Mouse (Mus musculus): Measurements from ENCODE around the gene Dnmbp. TPM values are rescaled to one million over a fixed set of nuclear protein-coding genes. Genes with fewer than 3 reads are reported as not detected.

The Dnmbp gene
- polyA plus RNA-seq, 2 experiments from 2014 or later: 5.9 to 7.9 TPM

DNA sequence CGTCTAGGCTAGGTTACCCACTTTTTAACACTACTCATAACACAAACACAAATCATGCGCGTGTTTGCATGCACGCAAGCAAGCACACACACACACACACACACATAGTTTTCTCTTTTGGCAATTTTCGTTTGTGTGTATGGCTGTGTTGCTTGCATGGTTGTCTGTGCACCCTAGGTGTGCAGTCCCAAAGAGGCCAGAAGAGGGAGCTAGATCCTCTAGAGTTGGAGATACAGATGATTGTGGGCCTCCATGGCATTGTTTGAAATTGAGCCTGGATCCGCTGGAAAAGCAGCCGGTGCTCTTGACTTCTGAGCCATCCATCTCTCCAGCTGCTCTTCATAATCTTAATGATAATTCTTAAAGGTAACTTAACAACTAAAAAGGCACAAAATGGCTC is 33.5 kb downstream of the Dnmbp start:
- ATAC-seq: no peak

DNA sequence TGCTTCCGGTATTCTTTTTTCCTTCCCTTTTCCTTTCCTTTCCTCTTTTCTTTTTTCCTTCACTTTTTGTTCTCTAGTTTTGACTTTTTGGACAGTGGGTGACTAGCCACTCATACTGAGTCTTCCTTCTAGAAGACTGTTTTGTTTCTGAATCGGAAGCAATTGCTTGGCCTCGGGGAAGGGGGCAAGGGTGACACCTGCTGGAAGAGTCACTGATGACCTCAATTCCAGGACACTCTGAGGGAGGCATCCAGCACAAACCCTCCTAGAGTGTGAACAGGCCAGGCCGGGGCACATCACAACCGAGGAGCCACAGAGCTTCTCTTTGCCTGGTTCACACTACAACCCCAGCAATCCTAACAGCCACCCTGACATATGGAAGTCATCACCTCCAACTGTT is 34.0 kb downstream of the Dnmbp start:
- no peak for ATAC-seq

DNA sequence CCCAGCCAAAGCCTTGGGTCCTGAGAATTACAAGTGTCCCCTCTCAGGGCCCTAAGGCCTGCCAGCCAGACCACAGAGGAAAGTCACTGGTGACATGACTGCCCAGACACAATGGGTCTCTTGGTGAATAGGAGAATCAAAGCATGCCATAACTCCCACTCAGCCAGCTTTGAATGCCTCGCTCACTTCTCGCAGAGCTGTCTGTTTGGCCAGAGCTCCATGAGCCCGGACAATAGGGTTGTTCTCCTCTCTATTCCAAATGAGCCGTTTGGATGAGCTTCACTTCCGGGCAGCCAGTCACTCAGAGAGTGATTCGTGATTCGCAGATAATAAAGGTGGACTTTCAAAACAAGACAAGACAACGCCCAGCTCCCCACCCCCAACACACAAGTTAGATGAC is 34.9 kb downstream of the Dnmbp start:
- ATAC-seq: no peak

DNA sequence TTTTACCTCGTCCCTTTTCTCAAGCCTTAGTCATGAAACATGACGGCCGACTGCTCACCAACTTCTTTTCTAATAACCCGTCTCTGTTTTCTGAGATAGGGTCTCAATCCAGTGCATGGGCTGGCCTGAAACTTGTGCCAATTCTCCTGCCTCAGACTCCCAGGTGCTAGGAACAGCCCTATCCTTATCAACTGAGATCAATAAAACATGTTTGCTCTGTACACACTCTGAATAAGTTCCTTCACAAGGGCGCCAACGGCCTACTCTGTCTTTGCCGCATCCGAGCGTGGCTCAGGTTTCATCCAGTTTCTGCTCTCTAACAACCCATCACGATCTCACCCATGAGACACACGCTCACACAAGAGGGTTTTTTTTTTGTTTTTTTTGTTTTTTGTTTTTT is 35.7 kb downstream of the Dnmbp start:
- ATAC-seq: no peak

DNA sequence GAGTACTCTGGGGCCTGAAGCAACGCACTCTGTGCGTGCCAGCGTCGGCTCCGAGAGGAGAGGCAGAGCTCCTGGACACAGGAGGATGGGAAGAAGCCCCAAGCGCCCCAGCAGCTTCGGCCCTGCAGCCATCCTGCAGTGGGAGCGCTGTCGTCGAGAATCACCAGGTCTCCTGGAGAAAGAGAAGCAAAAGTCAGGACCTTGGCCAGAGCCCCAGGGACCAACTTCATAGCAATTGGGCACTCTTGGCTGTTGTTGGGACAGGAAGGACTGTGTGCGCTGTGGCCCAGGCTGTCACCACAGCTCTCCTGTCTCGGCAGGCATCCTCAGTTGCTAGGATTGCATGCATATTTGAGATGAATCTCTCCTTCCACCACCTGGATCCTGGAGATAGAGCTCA is 37.1 kb downstream of the Dnmbp start:
- ATAC-seq: no peak

DNA sequence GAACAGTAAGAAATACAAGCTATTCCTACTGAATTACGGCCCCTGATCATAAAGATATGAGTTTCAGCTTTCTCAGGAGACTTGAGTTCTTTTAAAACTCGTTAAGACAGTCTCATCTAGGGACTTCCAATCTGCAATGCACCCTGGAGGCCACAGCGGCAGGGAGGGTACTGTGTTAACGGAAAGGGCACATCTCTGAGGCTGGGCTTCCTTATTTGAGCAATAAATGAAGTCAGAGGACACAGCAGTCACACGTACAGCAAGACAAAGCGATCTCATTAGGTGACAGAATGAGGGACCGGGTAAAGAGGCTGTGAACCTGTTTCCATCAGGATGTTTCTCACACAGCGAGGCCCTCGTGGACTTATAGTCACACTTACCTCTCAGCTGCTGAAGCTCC is 39.3 kb downstream of the Dnmbp start:
- no peak for ATAC-seq

DNA sequence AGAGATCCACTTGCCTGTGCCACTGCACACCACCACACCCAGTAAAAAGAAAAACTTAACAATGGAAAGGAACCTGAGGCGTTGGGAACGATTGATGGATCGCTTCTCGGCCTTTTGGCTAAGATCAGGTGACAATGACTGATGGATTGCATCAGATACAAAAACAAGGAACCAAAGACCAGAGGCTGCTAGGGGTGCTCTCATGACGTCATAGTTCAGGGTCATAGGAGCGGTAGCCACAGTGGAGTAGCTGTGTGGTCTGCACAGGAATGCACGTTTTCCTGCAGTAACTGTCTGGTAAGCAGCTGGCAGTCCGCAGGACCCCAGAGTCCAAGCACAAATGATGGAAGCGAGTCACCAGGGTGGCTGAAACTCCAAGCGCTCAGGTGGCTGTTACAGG is 41.4 kb downstream of the Dnmbp start:
- ATAC-seq: no peak

DNA sequence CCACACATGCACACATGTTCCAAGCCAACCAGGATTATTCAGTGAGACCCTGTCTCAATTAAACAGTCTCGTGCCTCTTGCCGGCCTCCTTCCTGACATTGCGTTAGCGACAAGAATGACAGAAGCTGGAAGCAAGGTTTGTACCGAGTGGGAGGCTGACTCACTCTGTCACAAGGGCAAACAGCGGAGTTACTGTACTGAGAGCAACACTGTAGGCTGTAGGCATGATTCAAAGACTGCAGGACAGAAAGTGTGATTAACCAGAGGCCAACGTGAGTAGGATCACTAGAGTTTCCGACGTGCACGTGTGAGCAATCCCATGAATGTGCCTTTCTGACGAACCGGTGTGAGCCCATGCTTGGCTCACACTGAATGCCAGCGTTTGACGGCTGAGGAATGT is 43.5 kb downstream of the Dnmbp start:
- ATAC-seq: no peak

DNA sequence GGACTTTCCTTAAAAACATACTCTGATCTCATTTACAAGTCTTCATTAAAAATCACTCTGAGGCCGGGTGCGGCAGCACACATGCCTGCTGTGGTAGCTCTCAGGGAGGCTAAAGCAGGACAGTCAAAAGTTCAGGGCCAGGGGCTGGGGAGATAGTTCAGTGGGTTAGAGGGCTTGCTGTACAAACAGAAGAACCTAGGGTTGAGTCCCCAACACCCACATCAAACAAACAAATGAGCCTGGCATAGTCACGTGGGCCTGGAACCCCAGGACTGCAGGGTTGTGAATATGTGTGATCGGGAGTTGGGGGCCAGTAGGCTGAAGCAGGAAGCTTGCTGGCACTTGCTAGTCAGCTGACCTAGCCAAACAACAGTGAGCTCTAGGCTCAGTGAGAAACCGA is 44.0 kb downstream of the Dnmbp start:
- no peak for ATAC-seq

DNA sequence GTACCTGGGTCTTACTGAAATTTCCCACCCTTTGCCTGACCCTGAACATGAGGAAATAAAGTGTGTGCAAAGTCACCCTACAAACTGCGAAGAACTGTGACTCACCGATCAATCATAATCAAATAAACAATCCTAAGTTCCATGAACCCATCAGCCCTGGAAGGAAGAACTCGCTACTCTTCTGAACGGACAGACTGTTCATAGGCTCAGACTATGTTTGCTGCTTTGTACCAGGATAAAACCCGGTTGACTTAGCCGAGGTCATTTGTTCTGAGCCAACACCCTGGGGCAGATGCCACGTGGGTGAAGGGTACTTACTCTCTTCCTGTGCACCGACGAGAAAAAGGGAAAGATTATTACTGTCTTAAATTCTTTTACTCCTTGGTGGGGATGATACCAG is 45.2 kb downstream of the Dnmbp start:
- no peak for ATAC-seq

DNA sequence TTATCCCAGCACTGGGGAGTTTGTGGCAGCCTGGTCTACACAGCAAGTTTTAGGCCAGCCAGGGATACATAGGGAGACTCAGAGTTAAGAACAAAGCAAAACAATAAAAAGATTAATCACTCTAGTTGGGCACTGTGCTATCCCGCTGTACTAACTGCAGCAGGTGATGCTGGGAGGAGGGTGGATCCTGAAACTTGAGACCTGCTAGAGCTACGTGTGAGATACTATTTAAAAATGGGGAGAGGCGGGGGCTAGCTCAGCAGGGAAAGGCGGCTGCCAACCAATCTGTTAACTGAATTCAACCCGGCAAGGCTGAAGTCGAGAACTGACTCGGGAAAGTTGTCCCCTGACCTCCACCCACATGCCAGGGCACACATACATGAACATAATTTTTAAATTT is 45.9 kb downstream of the Dnmbp start:
- ATAC-seq: no peak

DNA sequence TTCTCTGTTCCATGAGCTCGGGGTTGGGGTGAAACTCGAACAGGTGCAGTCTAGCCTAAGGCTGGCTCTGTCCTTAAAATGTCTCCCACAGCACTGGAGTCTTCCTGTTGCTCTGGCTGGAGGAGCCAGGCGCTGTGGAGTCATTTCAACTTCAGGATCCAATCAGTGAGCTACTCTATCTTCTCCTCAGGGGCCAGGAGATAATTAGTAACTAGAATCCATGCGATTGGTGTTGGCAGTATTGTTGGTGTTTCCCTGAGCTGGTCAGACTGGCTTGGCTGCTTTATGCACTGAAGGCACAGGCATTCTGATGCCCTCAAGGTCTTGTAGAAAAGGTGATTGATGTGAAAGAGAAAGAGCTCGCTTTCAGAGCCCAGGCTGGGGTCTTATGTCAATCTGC is 49.5 kb downstream of the Dnmbp start:
- no peak for ATAC-seq

DNA sequence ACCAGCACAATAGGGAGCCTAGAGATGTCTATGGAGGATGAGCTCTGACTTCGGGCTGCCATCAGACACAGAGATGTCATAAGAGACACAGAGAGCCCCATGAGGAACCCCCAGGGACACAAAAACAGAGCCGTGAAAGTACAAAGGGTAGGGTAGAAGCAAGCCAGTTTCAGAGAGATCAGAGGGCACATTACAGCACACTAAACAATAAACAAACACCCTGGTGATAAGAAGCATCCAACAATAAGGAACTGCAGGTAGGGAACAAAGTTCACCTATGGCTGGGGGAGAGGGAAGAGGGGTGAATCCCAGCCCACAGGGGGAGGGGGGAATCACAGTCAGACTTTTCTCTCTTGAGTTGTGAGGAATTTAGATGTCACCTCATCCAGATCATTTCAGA is 52.3 kb downstream of the Dnmbp start:
- no peak for ATAC-seq

DNA sequence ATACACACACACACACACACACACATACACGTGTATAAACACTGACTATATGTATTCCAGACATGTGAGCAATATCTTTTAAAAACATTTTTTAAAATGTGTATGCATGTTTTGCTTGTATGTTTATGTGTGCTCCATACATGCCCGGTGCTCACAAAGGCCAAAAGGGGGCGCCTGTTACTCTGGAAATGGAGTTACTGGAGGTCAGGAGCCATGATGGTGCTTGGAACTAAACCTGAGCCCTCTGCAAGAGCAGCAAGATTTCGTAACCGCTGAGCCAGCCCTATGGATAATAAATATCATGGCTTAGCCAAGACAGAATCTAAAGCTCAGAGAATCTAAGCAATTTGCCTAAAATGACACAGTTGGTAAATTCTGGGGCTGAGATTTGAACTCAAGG is 52.7 kb downstream of the Dnmbp start:
- no peak for ATAC-seq

DNA sequence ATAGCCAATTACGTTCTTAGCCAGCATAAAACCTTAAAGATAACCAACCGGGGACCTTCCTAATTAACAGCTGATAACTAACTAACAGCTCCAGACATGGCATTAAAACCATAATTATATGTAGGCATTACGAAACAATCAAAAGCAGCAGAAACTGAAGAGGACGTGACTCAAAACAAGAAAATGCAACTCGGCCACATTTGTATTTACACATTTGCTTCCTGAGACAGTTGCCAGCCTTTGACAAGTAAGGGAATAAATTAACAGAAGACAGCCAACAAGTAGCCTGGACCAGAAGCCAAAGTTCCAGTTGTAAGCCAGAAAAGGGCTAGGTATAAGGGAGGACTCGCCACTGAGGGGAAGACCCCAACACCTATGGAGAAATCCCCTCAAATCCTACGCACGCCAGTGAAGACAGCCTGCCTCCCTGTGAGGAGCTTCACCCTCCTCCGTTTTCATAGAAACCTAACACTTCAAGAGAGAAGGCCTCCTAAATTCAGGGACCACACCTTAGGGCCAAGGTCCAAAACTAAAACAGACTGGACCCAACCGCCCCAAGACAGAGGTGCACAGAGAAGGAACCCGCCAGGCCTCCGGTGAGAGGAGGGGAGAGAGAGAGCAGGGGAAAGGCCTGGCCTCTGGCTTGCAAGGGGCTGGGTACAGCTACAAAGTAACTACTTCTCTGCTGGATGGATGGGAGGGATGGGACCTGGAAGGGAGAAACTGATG is 53.5 kb downstream of the Dnmbp start:
- no peak for ATAC-seq

DNA sequence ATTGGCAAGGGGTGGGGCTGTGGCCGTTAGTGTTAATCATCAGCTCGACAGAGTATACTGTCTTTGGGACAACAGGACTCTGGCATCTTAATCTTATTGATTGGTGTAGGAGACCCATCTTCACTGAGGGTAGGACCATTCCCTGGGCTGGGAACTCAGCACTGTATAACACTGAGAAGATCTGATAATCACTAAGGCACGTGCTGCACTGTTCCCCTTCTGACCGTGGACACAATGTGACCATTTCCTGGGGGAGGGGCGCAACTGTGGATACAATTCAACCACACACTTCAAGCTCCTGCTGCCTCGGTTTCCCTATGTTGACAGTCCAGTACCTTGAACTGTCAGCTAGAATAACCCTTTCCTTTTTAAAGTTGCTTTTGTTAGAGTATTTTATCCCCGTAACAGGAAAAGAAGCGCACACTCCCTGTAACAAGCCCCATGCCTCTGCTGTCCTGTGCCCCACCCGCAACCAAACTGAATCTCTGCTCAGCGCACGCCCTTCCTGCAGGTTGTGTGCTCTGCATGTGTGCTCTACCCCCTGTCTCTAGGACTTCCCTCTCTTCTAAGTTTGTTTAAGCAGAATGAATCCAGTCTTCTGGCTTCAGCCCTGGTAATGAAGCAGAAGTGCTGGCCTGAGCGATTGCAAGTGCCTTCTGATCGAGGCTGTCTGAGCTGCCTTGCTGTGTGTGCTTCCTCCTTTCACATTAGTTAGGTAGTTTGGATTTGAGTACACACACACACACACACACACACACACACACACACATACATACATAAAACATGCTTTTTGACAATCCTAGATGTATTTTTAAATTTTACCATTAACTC is 55.1 kb downstream of the Dnmbp start:
- no peak for ATAC-seq

DNA sequence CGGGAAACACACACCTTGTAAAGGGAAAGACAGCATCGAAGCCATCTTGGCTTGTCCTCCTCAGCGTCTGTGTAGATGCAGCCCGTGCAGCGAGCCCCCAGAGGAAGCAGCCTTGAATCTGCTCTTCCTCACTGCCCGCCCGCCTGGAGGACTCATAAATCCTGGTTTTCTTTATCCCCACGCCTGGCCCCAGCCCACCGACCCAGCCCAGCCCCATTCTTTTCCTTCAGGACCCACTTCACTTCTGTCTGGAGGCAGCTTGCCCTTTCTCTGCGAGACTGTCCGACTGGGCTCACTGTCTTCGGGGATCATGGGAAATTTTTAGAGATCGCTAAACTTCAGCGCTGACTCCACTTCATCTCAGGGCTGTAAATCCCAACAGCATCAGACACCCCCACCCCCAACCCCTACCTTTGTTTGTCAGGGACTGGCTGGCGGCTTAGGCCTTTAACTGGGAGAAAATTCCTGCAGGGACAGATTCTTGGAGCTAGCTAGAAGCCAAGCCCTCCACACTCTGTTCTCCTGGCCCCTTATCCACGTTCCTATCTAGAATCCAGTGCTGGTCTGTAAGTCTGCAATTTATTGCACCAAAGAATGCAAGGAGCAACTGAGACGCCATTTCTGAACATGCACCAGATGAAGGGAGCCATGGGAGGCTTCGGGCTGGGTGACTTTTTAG is 57.0 kb downstream of the Dnmbp start:
- no peak for ATAC-seq

DNA sequence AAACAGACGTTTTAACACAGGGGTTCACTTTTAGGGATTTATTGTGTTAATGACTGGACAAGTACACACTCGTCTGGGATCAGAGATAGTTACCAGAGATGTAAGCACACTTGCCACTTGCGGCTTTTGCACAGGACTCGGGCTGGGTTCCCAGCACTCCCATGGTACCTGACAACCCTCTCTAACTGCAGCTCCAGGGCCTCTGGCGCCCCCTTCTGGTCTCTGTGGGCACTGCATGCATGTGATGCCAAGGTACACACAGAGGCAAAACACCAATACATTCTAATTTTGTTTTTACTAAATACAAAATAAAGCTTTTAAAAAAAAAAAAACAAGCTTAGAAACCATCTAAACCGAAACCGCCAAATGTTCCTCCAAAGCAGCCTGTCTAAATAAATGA is 58.4 kb downstream of the Dnmbp start:
- ATAC-seq: no peak

DNA sequence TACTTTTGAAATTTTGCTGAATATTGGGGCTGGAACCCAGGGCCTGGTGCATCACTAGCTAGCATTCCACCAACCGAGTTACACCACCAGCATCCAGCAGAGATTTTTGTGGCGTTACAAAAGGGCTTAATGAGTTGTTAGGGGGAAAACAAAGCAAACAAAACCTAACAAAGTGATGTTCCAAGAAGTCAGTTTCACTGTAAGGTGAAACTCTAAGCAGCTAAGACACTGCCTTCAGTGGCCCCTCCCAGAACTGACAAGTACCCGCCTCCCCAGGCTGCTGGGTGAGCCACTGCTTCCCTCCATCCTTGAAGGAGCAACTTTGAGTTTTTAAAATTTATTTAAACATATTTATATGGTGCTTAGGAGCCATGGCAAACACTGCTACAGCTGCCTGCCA is 59.6 kb downstream of the Dnmbp start:
- no peak for ATAC-seq

DNA sequence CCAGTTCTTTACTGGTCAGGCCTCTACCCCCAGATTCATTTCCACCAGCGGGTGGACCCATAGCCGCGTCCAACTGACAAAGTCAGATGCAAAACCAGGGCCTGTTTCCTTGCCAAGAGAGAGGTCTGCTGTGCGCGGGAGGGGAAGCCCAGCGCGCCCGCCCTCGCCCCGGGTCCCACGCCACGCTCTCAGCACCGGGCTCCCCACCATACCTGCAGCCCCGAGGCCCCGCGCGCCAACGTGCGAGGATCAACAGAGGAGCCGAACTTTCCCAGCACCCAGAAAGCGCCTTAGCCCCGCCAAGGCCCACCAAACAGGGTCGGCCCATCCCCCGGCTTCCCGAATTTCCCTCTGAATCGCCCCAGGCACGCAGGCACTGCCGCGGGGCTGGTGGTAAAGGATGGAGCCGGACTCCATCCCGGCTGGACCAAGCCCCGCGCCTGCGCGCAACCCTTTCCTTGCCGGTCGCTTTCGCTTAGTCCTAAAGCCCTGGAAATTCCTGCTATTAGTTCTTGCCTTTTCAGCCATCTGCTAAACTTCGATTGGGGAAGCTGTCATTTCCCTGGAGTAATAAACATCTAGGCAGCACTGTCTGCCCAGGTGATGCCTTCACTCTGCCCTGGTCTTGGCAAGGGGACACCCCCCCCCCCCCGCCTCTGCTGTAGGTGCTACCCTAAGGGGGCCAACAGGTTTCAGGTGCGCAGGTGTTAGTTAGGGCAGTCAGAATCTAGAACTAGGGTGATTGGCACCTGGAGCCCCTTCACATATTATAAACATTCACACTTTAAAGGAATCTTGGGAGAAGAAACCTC is 60.4 kb downstream of the Dnmbp start:
- ATAC-seq: no peak

DNA sequence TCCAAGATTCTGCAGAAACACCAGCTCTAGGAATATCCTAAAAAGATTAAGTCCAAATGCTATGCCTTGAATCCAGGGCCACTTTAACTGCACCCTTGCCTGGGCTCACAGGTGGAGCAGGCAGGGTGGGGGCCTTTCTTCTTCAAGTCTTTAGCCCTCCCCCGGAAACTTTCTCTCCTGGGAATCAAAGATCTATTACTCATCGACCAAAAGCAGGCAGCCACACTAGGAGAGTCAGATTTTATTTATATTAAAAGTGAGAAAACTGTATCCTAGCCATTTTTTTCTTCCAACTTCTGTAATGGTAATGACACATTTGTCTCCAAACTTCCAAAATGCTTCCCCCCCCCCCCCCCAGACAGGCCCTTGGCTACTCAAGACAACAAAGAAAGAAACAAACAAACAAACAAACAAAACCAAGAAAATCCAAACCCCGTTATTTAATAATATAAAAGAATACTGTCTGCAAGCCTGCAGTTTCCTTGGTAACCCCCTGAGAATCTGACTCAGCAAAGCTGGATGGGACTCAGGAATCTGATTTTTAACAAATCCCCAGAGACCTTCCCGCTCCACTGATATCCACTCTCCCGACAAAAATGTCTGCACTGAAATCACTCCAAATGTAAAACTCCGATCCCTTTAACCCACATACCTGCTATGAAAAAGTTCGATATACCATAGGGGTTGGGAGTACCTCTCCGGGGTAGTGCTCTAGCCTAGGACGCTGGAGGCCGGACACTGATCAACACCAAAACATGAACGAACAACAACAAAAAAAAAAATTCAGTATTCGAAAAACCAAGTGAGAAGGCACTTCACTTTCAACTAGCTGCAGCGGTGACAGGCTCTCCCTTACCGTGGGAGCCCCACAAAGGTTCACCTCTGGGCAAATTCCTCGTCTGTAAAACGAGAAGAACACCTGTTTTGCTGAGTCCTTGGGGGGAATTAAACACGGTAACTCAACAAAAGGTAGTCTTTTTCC is 61.6 kb downstream of the Dnmbp start:
- no peak for ATAC-seq

DNA sequence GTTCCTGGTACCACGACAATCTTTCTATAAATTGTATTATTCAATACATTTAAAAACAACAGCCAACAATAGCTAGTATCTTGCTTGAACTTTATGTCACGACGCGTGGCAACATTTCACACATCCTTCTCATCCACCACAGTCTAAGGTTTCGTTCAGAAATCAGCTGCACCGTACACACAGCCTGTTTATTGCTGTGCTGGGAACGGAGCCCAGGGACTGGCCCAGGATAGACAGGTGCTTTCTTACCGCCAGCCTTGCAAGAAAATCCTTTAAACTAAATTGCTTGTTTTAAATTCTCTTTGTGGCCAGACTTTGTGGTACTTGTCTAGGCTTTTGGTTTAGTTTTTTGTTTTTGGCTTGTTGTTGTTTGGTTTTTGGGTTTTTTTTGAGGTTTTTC is 62.6 kb downstream of the Dnmbp start:
- no peak for ATAC-seq
